Mouse (Mus musculus): Measurements from ENCODE around the gene Lasp1. TPM values are rescaled to one million over a fixed set of nuclear protein-coding genes. Genes with fewer than 3 reads are reported as not detected.

Gene Lasp1
- total and polyA plus RNA-seq, 2 experiments from 2014 or later, result 152 to 153 TPM

- no peaks in the 10 kb centered on the region for H3K9me3 ChIP-seq (ENCODE audit: low read length)
- peak overlapping the region; percentile 69 for H3K27ac ChIP-seq (ENCODE audit: low read depth, low read length)
- DNase-seq (peak; percentile 41), ATAC-seq (peak; percentile 72)
- TF ChIP-seq CTCF (IDR thresholded peaks at IDR 0.05; ENCODE audit: low read depth), result no peak
- H3K9ac ChIP-seq, result peak overlapping the region; percentile 33; the same call in 1 of the 2 replicates
- H3K4me2 ChIP-seq (ENCODE audit: low read depth), result peak overlapping the region; percentile 31
- H3K4me1 ChIP-seq (ENCODE audit: insufficient read depth), result peaks cover 54% of the 10 kb centered on the region
- H3K27me3 ChIP-seq (ENCODE audit: insufficient read depth, low read length), result no peaks in the 10 kb centered on the region
- H3K36me3 ChIP-seq (ENCODE audit: insufficient read depth), result peaks cover 22% of the 10 kb centered on the region
- WGBS, result 28% methylated on average over 15 of the region's 15 CpGs
- no peak overlapping the region for H3K4me3 ChIP-seq (ENCODE audit: low read depth, low read length)
Measured at GRCm38 (mm10) chr11:97805662-97806612, 7.1 kb downstream of the Lasp1 start.

- 59% methylated on average over 7 of the region's 7 CpGs for WGBS
- Histone ChIP-seq H3K4me2 (ENCODE audit: low read depth) (0 out of 2 replicates have a peak overlapping the region, but pooled peaks have one; percentile 31), H3K4me1 (ENCODE audit: insufficient read depth) (peaks cover 52% of the 10 kb centered on the region), H3K27me3 (ENCODE audit: insufficient read depth, low read length) (no peaks in the 10 kb centered on the region), H3K9ac (no peak overlapping the region; the same call in 1 of the 2 replicates), H3K9me3 (ENCODE audit: low read length) (no peaks in the 10 kb centered on the region), H3K27ac (ENCODE audit: low read depth, low read length) (0 out of 2 replicates have a peak overlapping the region, but pooled peaks have one; percentile 69), H3K36me3 (ENCODE audit: insufficient read depth) (peaks cover 22% of the 10 kb centered on the region), H3K4me3 (ENCODE audit: low read depth, low read length) (no peak overlapping the region)
- no peak for TF ChIP-seq CTCF (IDR thresholded peaks at IDR 0.05; ENCODE audit: low read depth)
- DNase-seq (no peak), ATAC-seq (no peak)
Measured at GRCm38 (mm10) chr11:97806613-97806964, 7.8 kb downstream of the Lasp1 start.

GRCm38 (mm10) chr11:97807626-97808025 lies 8.8 kb downstream of the Lasp1 start:
- H3K27me3 ChIP-seq (ENCODE audit: insufficient read depth, low read length), result no peaks in the 10 kb centered on the region
- ATAC-seq (no peak), DNase-seq (no peak)
- no peak overlapping the region for H3K4me3 ChIP-seq (ENCODE audit: low read depth, low read length)
- no peak overlapping the region for H3K4me2 ChIP-seq (ENCODE audit: low read depth)
- no peak for TF ChIP-seq CTCF (IDR thresholded peaks at IDR 0.05; ENCODE audit: low read depth)
- peaks cover 22% of the 10 kb centered on the region for H3K36me3 ChIP-seq (ENCODE audit: insufficient read depth)
- WGBS, result 45% methylated on average over 6 of the region's 6 CpGs
- H3K9me3 ChIP-seq (ENCODE audit: low read length), result no peaks in the 10 kb centered on the region
- peaks cover 53% of the 10 kb centered on the region for H3K4me1 ChIP-seq (ENCODE audit: insufficient read depth)
- no peak overlapping the region for H3K9ac ChIP-seq
- H3K27ac ChIP-seq (ENCODE audit: low read depth, low read length), result no peak overlapping the region

GRCm38 (mm10) chr11:97808093-97808492 lies 9.3 kb downstream of the Lasp1 start:
- peaks cover 22% of the 10 kb centered on the region for H3K36me3 ChIP-seq (ENCODE audit: insufficient read depth)
- H3K27ac ChIP-seq (ENCODE audit: low read depth, low read length), result no peak overlapping the region
- H3K9me3 ChIP-seq (ENCODE audit: low read length), result no peaks in the 10 kb centered on the region
- WGBS, result 28% methylated on average over 2 of the region's 2 CpGs
- TF ChIP-seq CTCF (IDR thresholded peaks at IDR 0.05; ENCODE audit: low read depth), result no peak
- peak; percentile 59 for DNase-seq
- H3K9ac ChIP-seq, result no peak overlapping the region
- no peak for ATAC-seq
- H3K4me1 ChIP-seq (ENCODE audit: insufficient read depth), result peaks cover 54% of the 10 kb centered on the region
- no peak overlapping the region for H3K4me2 ChIP-seq (ENCODE audit: low read depth)
- H3K27me3 ChIP-seq (ENCODE audit: insufficient read depth, low read length), result no peaks in the 10 kb centered on the region
- no peak overlapping the region for H3K4me3 ChIP-seq (ENCODE audit: low read depth, low read length)

GRCm38 (mm10) chr11:97808621-97809234 lies 9.9 kb downstream of the Lasp1 start:
- Histone ChIP-seq H3K9ac (no peak overlapping the region), H3K4me1 (ENCODE audit: insufficient read depth) (peaks cover 58% of the 10 kb centered on the region), H3K27ac (ENCODE audit: low read depth, low read length) (0 out of 2 replicates have a peak overlapping the region, but pooled peaks have one; percentile 5), H3K9me3 (ENCODE audit: low read length) (no peaks in the 10 kb centered on the region), H3K4me3 (ENCODE audit: low read depth, low read length) (no peak overlapping the region), H3K27me3 (ENCODE audit: insufficient read depth, low read length) (no peaks in the 10 kb centered on the region), H3K36me3 (ENCODE audit: insufficient read depth) (peaks cover 22% of the 10 kb centered on the region), H3K4me2 (ENCODE audit: low read depth) (no peak overlapping the region)
- no peak for TF ChIP-seq CTCF (IDR thresholded peaks at IDR 0.05; ENCODE audit: low read depth)
- no peak for DNase-seq
- 45% methylated on average over 5 of the region's 5 CpGs for WGBS
- ATAC-seq, result no peak

GRCm38 (mm10) chr11:97809235-97810121 lies 10.7 kb downstream of the Lasp1 start:
- Histone ChIP-seq H3K27ac (ENCODE audit: low read depth, low read length) (no peak overlapping the region), H3K4me2 (ENCODE audit: low read depth) (no peak overlapping the region), H3K27me3 (ENCODE audit: insufficient read depth, low read length) (no peaks in the 10 kb centered on the region), H3K36me3 (ENCODE audit: insufficient read depth) (peaks cover 25% of the 10 kb centered on the region), H3K9ac (no peak overlapping the region), H3K4me1 (ENCODE audit: insufficient read depth) (peaks cover 53% of the 10 kb centered on the region), H3K4me3 (ENCODE audit: low read depth, low read length) (no peak overlapping the region), H3K9me3 (ENCODE audit: low read length) (no peaks in the 10 kb centered on the region)
- no peak for TF ChIP-seq CTCF (IDR thresholded peaks at IDR 0.05; ENCODE audit: low read depth)
- DNase-seq (no peak), ATAC-seq (no peak)
- 67% methylated on average over 7 of the region's 7 CpGs for WGBS

Measured in forebrain, postnatal 0 days (tissue).